Mouse (Mus musculus) right cerebral cortex, adult 2 months (tissue): Measurements from ENCODE around the gene Mbnl1.
"Not testable (repeated sequence)": the region's sequence is repeated elsewhere in the genome, so short reads cannot be mapped to it uniquely, and the experiment has no call there.

ENCODE experiments used
- DNase-seq, 2 experiments: peaks; one replicate each; pipeline ENCODE4 v3.0.0; 2021 to 2022; ENCODE audit warnings: low spot score in 2 of 2

Mbnl1 gene

GRCm38 (mm10) chr3:60489509-60489908 is 16.9 kb downstream of the Mbnl1 start:
- no peak for DNase-seq

DNA sequence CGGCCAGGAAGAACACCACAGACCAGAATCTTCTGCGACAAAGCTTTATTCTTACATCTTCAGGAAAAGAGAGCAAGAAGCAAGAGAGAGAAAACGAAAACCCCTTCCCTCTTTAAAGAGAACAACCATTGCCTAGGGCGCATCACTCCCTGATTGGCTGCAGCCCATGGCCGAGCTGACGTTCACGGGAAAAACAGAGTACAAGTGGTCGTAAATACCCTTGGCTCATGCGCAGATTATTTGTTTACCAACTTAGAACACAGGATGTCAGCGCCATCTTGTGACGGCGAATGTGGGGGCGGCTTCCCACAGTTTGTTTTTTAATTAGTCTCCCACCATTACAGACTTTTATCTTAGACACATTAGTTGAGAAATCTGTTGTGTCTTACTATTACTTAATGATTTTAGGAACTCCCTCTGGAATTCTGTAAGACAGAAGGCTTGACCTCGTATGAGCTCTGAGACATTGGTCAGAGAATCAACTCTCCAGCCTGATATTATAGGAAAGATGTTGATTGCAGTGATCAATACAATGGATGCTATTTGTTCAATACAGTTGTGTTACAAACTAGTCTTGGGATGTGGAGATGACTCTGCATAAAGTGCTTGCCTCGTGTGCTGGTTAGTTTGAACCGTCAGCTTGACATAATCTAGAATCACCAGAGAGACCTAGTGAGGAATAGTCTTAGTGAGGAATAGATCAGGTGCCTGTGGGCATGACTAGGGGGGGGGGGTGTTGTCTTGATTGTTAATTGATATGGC is 22.3 kb downstream of the Mbnl1 start:
- DNase-seq, result not testable (repeated sequence)

GRCm38 (mm10) chr3:60496197-60496596 is 23.6 kb downstream of the Mbnl1 start:
- DNase-seq, result no peak

GRCm38 (mm10) chr3:60498151-60498550 is 25.5 kb downstream of the Mbnl1 start:
- no peak for DNase-seq

DNA sequence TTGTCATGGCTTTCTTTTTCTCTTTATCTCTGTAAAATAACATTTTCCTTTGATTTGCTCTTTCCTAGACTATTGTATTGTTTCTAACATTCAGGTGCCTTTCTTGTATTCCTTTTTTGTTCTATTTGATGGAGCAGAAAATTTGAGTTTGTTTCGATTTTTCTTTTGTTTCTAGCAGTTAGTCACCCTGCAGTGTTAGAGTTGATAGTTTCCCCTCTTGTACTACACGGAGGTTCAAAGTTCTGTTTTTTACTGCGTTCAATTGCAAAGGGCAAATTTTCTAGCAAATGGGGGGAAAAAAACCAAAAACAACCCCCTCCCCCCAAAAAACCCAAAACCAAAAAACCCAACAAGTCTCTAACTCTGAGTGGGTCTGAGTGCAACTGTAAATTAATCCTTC is 26.0 kb downstream of the Mbnl1 start:
- DNase-seq, result no peak

DNA sequence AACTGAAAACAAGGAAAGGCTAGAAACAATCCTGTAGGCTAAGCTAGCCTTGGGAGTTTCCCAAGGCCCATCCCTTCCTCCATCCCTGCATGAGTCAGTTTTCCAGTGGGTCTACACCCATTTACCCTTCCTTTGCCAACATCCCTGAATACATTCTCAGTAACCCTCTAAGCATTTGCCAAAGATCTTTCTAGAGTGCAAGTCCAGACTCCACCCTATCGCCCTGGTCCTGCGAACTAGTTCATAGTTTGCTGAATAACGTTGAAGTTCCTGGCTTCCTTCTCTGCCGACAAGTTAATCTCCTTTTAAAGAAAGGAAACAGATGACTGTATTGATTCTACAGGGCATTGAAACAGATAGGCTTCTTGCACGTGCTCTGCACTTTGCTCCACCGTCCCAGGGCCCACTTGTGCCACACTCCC is 26.5 kb downstream of the Mbnl1 start:
- no peak for DNase-seq

GRCm38 (mm10) chr3:60499718-60500450 is 27.3 kb downstream of the Mbnl1 start:
- no peak for DNase-seq

- DNase-seq, result peak; percentile 73 to 77
Measured at GRCm38 (mm10) chr3:60500571-60501527, 28.2 kb downstream of the Mbnl1 start.

DNA sequence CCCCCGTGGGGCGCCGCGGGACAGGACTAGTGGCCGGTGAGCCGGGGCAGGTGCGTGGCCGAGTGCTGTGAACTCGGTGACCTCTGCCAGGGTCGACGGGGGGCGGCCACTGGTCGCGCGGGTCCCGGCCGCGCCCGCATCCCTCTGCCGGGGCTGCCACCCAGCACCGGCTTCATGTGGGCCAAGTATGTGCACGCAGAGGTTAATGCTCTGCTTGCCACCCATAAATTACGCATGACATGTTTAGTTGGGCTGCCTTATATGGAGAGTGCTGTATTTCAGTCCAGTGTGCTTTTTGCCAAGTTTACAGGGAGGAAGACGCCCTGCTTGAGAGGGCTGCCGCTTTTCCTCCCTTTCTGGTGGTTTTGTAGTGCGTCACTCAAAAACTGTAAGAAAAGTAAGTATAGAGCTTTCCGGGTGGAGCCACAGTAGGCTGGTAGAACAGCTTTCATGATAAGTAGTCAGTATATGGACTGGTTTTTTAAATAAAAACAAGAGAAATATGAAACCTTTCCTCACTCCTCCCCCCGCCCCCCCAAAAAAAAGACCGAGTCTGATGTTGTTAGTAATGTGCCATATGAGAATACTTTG is 29.0 kb downstream of the Mbnl1 start:
- DNase-seq, result peak; percentile 33 to 52

DNA sequence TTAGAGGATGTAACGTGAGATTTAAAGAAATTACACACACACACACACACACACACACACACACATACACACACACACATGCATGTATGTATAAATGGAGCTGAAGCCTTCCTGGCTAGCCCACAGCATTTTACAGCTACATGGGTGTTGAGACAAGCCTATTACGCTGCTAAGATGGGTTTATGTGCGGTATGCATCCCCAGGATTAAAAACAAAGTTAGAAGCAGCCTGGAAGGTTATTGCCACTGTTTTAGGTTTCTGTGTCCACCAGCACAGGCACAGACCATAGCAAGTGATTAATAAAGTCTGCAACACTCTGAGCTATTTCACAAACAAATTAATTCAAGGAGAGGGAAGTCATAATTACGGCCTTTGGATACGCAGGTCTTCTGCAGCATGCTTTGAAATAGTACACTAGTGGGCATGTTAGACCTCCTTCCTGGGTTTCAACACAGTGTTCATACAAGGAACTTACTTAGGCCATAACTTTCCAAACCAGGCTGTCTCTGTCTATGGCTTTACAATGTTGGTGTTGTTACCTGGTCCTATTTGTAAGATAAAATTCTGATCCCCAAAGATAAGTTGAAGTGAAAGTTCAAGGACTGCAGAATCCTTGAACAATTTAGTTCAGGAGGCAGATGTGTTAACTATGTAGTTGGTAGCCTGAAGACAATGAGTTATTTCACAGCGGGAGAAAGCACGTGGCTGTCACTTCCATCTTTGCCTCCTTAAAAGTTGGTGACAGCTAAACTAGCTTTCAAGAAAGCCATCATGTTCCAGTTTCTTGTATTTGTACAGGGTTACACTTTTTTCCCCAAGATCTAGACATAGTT is 29.7 kb downstream of the Mbnl1 start:
- peak in 1 of 2 experiments; percentile 37 for DNase-seq

GRCm38 (mm10) chr3:60503196-60503595 is 30.6 kb downstream of the Mbnl1 start:
- DNase-seq, result peak; percentile 32 to 44

DNA sequence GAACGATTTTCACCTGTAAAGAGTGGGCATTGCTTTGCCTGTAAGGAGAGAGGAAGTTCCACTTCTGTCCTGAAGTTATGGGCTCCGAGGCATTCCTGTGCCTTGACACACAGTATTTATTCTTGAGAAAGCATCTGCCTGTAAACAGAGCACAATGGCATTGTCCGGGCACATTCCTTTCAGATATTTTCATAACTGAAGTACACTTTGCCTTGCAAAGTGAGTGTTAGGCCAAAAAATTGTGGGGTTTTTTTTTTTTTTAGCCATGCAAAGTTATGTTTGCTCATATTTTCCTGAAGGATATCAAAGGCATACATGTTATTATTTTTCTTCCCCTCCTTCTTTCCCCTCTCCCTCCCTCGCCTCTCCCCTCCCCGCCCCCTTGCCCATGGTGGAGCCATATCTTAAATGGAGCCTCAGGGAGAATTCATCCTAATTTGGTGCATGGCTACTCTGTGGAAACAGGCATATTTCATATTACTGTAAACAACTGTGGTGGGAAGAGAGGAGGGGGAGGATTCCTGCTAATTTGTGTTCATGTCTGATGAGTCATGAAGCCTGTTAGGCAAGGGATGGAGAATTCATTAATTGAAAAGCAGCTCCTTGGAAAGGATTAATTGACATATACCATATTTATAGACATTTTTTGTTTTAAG is 32.3 kb downstream of the Mbnl1 start:
- DNase-seq, result no peak

DNA sequence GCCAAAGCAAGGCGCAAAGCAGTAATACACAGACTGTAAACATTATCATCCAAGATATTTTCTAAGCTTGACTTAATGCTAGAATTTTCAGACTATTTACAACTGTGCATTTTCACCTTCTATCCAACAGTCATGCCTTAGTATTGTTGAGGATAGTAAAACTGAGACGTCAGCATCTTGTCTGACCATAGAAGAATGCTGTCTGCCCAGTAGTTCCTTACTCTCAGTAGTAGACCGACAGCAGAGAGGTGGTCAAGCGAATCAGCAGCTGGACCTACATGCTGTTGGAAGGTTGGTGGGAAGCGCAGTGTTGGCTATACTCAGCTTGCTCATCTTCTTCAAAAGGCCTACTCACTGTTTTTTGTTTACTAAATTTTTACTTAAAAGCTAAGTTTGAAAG is 34.2 kb downstream of the Mbnl1 start:
- DNase-seq, result no peak

GRCm38 (mm10) chr3:60507496-60507895 is 34.9 kb downstream of the Mbnl1 start:
- DNase-seq, result no peak

GRCm38 (mm10) chr3:60507979-60508378 is 35.3 kb downstream of the Mbnl1 start:
- DNase-seq, result no peak

GRCm38 (mm10) chr3:60511197-60511596 is 38.6 kb downstream of the Mbnl1 start:
- no peak for DNase-seq

DNA sequence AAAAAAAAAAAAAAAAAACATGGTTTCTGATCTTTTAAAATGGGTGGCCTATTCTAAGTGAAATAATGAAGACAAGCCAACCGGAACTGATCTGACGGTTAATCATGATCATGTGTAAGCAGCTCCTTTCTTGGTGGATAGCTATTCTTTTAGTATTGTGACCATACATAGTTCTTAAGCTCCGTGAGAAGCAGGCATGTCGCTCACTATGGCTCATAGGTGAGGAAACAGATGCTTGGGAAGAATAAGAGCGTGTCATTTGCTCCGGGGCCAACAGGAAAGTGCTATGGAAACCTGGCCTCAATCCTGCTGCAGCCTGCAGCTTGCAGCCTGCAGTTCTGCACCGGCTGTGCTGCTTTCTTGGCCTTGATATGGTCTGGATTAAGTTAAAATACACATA is 40.7 kb downstream of the Mbnl1 start:
- no peak for DNase-seq

DNA sequence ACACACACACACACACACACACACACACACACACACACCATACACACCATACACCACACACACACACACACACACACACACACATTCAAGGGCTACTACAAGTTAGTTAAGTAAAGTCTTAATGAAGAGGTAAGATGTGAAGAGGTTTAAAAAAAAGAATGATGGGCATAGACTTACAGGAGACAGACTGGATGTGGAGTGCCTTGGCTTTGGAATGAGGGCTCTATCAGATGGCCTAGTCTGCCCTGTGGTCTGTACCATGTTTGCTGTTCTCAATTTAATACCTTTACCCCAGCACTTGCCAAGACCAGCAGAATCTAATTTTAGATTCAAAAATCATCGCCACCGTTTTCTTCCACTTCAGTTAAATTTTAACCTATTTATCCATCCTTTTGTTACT is 41.1 kb downstream of the Mbnl1 start:
- no peak for DNase-seq

- DNase-seq, result no peak
Measured at GRCm38 (mm10) chr3:60515430-60515829, 42.8 kb downstream of the Mbnl1 start.

DNA sequence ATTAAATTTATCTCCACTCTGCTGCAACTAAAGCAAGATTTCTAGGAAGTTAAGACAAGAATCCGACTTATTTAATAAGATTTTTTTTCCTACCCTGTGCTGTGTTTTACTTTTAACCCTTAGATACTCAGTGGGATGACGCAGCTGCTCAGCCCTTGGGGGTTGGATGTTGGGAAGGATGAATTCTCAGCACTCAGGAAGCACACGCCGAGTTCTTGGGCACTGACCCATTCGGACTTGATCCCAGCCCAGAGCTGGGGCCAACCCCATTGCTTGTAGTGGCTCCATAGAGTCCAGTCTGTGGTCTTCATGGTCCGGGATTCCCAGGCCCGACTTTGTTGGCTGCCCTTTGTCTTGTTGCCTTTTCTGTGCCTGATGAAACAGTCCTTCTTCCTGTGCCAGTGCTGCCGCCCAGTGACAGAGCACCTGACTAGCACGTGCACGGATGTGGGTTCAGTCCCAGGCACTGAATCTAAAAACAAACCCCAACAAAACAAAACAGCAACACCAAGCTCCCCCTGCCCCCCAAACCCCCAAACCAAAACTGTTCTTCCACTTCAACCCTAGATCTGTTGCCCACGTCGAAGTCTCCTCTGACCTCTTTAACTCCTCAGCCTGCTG is 43.5 kb downstream of the Mbnl1 start:
- DNase-seq, result no peak
